8 mouse cellular contexts compared by ENCODE assay signal in genomic region chr7:19749389-19750216, GRCm38 (mm10). TPM values are rescaled to one million over a fixed set of nuclear protein-coding genes. Genes with fewer than 3 reads are reported as not detected.
DNase-seq lines count a peak whose midpoint lies in the region; ATAC-seq and TF ChIP-seq lines count a peak whose summit lies in the region.

No protein-coding gene starts in this region.

- peaks cover 0 to 1% of the 10 kb centered on the region in 2 experiments for H3K36me3 ChIP-seq in CH12.LX (replicated peaks in 1 of 2; ENCODE audit: control insufficient read depth in 1 of 2, insufficient read depth in 1 of 2, low read length in 1 of 2)
- no peaks in the 10 kb centered on the region for H3K36me3 ChIP-seq in forebrain, embryonic 11.5 days (ENCODE audit: control insufficient read depth, insufficient read depth, low read length)
- H3K36me3 ChIP-seq in heart, embryonic 16.5 days (ENCODE audit: control insufficient read depth, insufficient read depth): no peaks in the 10 kb centered on the region; the same call in 1 of the 2 replicates
- no peaks in the 10 kb centered on the region for H3K36me3 ChIP-seq in liver, embryonic 15.5 days (replicated peaks)
- H3K36me3 ChIP-seq in neural tube, embryonic 12.5 days: 0 out of 2 replicates have a peak, but pooled peaks cover under 1% of the 10 kb centered on the region

- TF ChIP-seq POLR2A in CH12.LX (IDR thresholded peaks at IDR 0.05; ENCODE audit: low read depth, low read length): peak; percentile 40; the same call in 1 of the 2 replicates

- H3K79me2 ChIP-seq in CH12.LX (replicated peaks; ENCODE audit: control insufficient read depth, extremely low read depth, insufficient read depth, poor library complexity, severe bottlenecking): no peaks in the 10 kb centered on the region

- no peak for TF ChIP-seq EP300 in CH12.LX (IDR thresholded peaks at IDR 0.05; ENCODE audit: low read length)

- H3K9me3 ChIP-seq in CH12.LX (replicated peaks; ENCODE audit: low read length): no peaks in the 10 kb centered on the region
- no peaks in the 10 kb centered on the region for H3K9me3 ChIP-seq in forebrain, embryonic 11.5 days (ENCODE audit: control insufficient read depth, low read length)
- H3K9me3 ChIP-seq in heart, embryonic 16.5 days (replicated peaks; ENCODE audit: control insufficient read depth, low read length): no peaks in the 10 kb centered on the region
- H3K9me3 ChIP-seq in liver, embryonic 15.5 days (replicated peaks): no peaks in the 10 kb centered on the region
- no peaks in the 10 kb centered on the region for H3K9me3 ChIP-seq in neural tube, embryonic 12.5 days

- dilution Hi-C loops in CH12.LX (cut with MboI; ENCODE audit: extremely low pct_ligation_motif_present, extremely low pct_unique_long_range_greater_than_20kb, low sequenced_read_pairs): no loop called here

- H3K4me2 ChIP-seq in CH12.LX (ENCODE audit: insufficient read depth, low read depth, poor library complexity, severe bottlenecking): peak overlapping the region; percentile 99
- H3K4me2 ChIP-seq in forebrain, embryonic 11.5 days (ENCODE audit: low read depth, low read length, severe bottlenecking): peak overlapping the region; percentile 90
- H3K4me2 ChIP-seq in heart, embryonic 16.5 days (ENCODE audit: low read depth, low read length): peak overlapping the region; percentile 85
- peak overlapping the region; percentile 97 for H3K4me2 ChIP-seq in liver, embryonic 15.5 days
- peak overlapping the region; percentile 86 for H3K4me2 ChIP-seq in neural tube, embryonic 12.5 days (replicated peaks)

- H3K27ac ChIP-seq in CH12.LX (ENCODE audit: insufficient read depth, low read depth): no peak overlapping the region
- H3K27ac ChIP-seq in forebrain, embryonic 11.5 days (ENCODE audit: low read depth, low read length): peak overlapping the region; percentile 51; the same call in 1 of the 2 replicates
- H3K27ac ChIP-seq in heart, embryonic 16.5 days (ENCODE audit: low read length): peak overlapping the region; percentile 93
- H3K27ac ChIP-seq in liver, embryonic 15.5 days (replicated peaks): peak overlapping the region; percentile 71
- H3K27ac ChIP-seq in neural tube, embryonic 12.5 days: peak overlapping the region; percentile 50

- H3K27me3 ChIP-seq in CH12.LX (replicated peaks): peaks cover 14% of the 10 kb centered on the region
- no peaks in the 10 kb centered on the region for H3K27me3 ChIP-seq in forebrain, embryonic 11.5 days (ENCODE audit: control insufficient read depth, insufficient read depth, low read length)
- H3K27me3 ChIP-seq in heart, embryonic 16.5 days (ENCODE audit: control insufficient read depth, insufficient read depth, low read length): no peaks in the 10 kb centered on the region
- H3K27me3 ChIP-seq in liver, embryonic 15.5 days: no peaks in the 10 kb centered on the region; the same call in 1 of the 2 replicates
- H3K27me3 ChIP-seq in neural tube, embryonic 12.5 days (replicated peaks): no peaks in the 10 kb centered on the region

- TF ChIP-seq RAD21 in CH12.LX (IDR thresholded peaks at IDR 0.05; ENCODE audit: low read depth, low read length): peak; percentile 59

- H3K4me3 ChIP-seq in CH12.LX (replicated peaks in 1 of 3; ENCODE audit: low read depth in 2 of 3, low read length in 2 of 3, poor library complexity in 1 of 3): peak overlapping the region; percentile 72 to 74 (median 73)
- H3K4me3 ChIP-seq in forebrain, embryonic 11.5 days (ENCODE audit: low read depth, low read length): peak overlapping the region; percentile 74
- peak overlapping the region; percentile 71 for H3K4me3 ChIP-seq in heart, embryonic 16.5 days (ENCODE audit: low read length)
- peak overlapping the region; percentile 68 for H3K4me3 ChIP-seq in liver, embryonic 15.5 days (replicated peaks)
- peak overlapping the region; percentile 84 for H3K4me3 ChIP-seq in neural tube, embryonic 12.5 days

- peaks cover 9 to 33% of the 10 kb centered on the region in 2 experiments for H3K4me1 ChIP-seq in CH12.LX (ENCODE audit: control insufficient read depth in 1 of 2, insufficient read depth in 2 of 2)
- peaks cover 10% of the 10 kb centered on the region for H3K4me1 ChIP-seq in forebrain, embryonic 11.5 days (replicated peaks; ENCODE audit: control insufficient read depth, insufficient read depth, low read length)
- peaks cover 62% of the 10 kb centered on the region for H3K4me1 ChIP-seq in heart, embryonic 16.5 days (ENCODE audit: control insufficient read depth, insufficient read depth, low read length)
- peaks cover 57% of the 10 kb centered on the region for H3K4me1 ChIP-seq in liver, embryonic 15.5 days (replicated peaks)
- H3K4me1 ChIP-seq in neural tube, embryonic 12.5 days: peaks cover 36% of the 10 kb centered on the region

- under 1% methylated on average over 46 of the region's 46 CpGs for WGBS in forebrain, embryonic 11.5 days
- under 1% methylated on average over 43 of the region's 46 CpGs for WGBS in heart, embryonic 16.5 days
- under 1% methylated on average over 46 of the region's 46 CpGs for WGBS in liver, embryonic 15.5 days (ENCODE audit: insufficient replicate concordance)
- under 1% methylated on average over 46 of the region's 46 CpGs for WGBS in neural tube, embryonic 12.5 days

- peak; percentile 96 for ATAC-seq in forebrain, embryonic 11.5 days (replicated peaks; ENCODE audit: low FRiP score)
- peak; percentile 91 for ATAC-seq in heart, embryonic 16.5 days (replicated peaks; ENCODE audit: extremely low read depth, insufficient read depth, low FRiP score)
- ATAC-seq in liver, embryonic 15.5 days (ENCODE audit: insufficient read depth): peak; percentile 92
- peak; percentile 96 for ATAC-seq in neural tube, embryonic 12.5 days (ENCODE audit: low FRiP score, low read depth)

- TF ChIP-seq CTCF in CH12.LX (conservative IDR thresholded peaks at IDR 0.05 in 1 of 2, IDR thresholded peaks at IDR 0.05 in 1 of 2; ENCODE audit: low read depth in 2 of 2, low read length in 2 of 2): peak; percentile 11 to 82; a peak in 2 of 4 replicates

- H3K9ac ChIP-seq in CH12.LX (ENCODE audit: insufficient read depth, low read depth): peak overlapping the region; percentile 77
- H3K9ac ChIP-seq in forebrain, embryonic 11.5 days (ENCODE audit: low read length): peak overlapping the region; percentile 86
- peak overlapping the region; percentile 87 for H3K9ac ChIP-seq in heart, embryonic 16.5 days (ENCODE audit: low read length)
- peak overlapping the region; percentile 68 for H3K9ac ChIP-seq in liver, embryonic 15.5 days
- peak overlapping the region; percentile 87 for H3K9ac ChIP-seq in neural tube, embryonic 12.5 days

- DNase-seq in CH12.LX (ENCODE audit: extremely low read depth): peak; percentile 98
- DNase-seq in c-Kit-positive CD71-positive TER-119-negative erythroid progenitor cells, embryonic 14.5 days (ENCODE audit: low read depth): peak; percentile 94
- peak; percentile 99 for DNase-seq in forebrain, embryonic 11.5 days (ENCODE audit: low spot score)
- DNase-seq in kidney, postnatal 36 days: peak; percentile 99
- peak; percentile 84 for DNase-seq in telencephalon, adult 2 months (ENCODE audit: low read depth, low spot score)

- in situ Hi-C loops in CH12.LX (cut with MboI; ENCODE audit: low pct_ligation_motif_present, low pct_unique_long_range_greater_than_20kb, low sequenced_read_pairs): loop anchor here (5.0 kb wide), 1 partner anchor 38 kb away; no protein-coding TSS in a partner anchor

RNA-seq across cellular contexts. Expression of gene Nectin2, which starts 0.7 kb away (rescaled TPM):
- 9.1 and 14.1 TPM in 2 replicates for total RNA-seq in CH12.LX (2012; rRNA removed)
- 3.0 and 3.4 TPM in 2 replicates for total RNA-seq in CH12.LX (2014; rRNA removed)
- 6.3 and 6.5 TPM in 2 replicates for polyA plus RNA-seq in CH12.LX (2012; ENCODE audit: insufficient read length, low read depth)
- 56.0 and 59.2 TPM in 2 replicates for polyA plus RNA-seq in forebrain, embryonic 11.5 days (2014; fragmentation: Nextera tagmentation; extraction: Ambion mirVana)
- polyA plus RNA-seq in heart, embryonic 16.5 days (2015; fragmentation: Nextera tagmentation; extraction: Ambion mirVana): 63.5 and 76.8 TPM in 2 replicates
- 15.2 and 19.5 TPM in 2 replicates for polyA plus RNA-seq in liver, embryonic 15.5 days (2015; fragmentation: Nextera tagmentation; extraction: Ambion mirVana)
- 63.5 and 64.4 TPM in 2 replicates for polyA plus RNA-seq in neural tube, embryonic 12.5 days (2016; fragmentation: Nextera tagmentation; extraction: Ambion mirVana)

RNA-seq across cellular contexts. Expression of gene Bcam, which starts 21.2 kb away (rescaled TPM):
- total RNA-seq in CH12.LX (2012; rRNA removed) (8.2 and 10.9 TPM in 2 replicates), CH12.LX (2014; rRNA removed) (2.4 and 3.0 TPM in 2 replicates)
- 4.8 and 5.3 TPM in 2 replicates for polyA plus RNA-seq in CH12.LX (2012; ENCODE audit: insufficient read length, low read depth)
- 17.6 and 21.5 TPM in 2 replicates for polyA plus RNA-seq in forebrain, embryonic 11.5 days (2014; fragmentation: Nextera tagmentation; extraction: Ambion mirVana)
- 413 and 444 TPM in 2 replicates for polyA plus RNA-seq in heart, embryonic 16.5 days (2015; fragmentation: Nextera tagmentation; extraction: Ambion mirVana)
- polyA plus RNA-seq in liver, embryonic 15.5 days (2015; fragmentation: Nextera tagmentation; extraction: Ambion mirVana): 10.3 and 11.3 TPM in 2 replicates
- 15.1 and 15.4 TPM in 2 replicates for polyA plus RNA-seq in neural tube, embryonic 12.5 days (2016; fragmentation: Nextera tagmentation; extraction: Ambion mirVana)

RNA-seq across cellular contexts. Expression of gene Tomm40, which starts 34.4 kb away (rescaled TPM):
- total RNA-seq in CH12.LX (2012; rRNA removed) (179 and 214 TPM in 2 replicates), CH12.LX (2014; rRNA removed) (115 TPM in 2 replicates)
- polyA plus RNA-seq in CH12.LX (2012; ENCODE audit: insufficient read length, low read depth): 197 and 221 TPM in 2 replicates
- polyA plus RNA-seq in forebrain, embryonic 11.5 days (2014; fragmentation: Nextera tagmentation; extraction: Ambion mirVana): 160 and 171 TPM in 2 replicates
- polyA plus RNA-seq in heart, embryonic 16.5 days (2015; fragmentation: Nextera tagmentation; extraction: Ambion mirVana): 146 and 158 TPM in 2 replicates
- 87.2 and 91.8 TPM in 2 replicates for polyA plus RNA-seq in liver, embryonic 15.5 days (2015; fragmentation: Nextera tagmentation; extraction: Ambion mirVana)
- 159 and 165 TPM in 2 replicates for polyA plus RNA-seq in neural tube, embryonic 12.5 days (2016; fragmentation: Nextera tagmentation; extraction: Ambion mirVana)

RNA-seq across cellular contexts. Expression of gene Cblc, which starts 47.0 kb away (rescaled TPM):
- 30.8 and 38.9 TPM in 2 replicates for total RNA-seq in CH12.LX (2012; rRNA removed)
- total RNA-seq in CH12.LX (2014; rRNA removed): 6.4 and 7.2 TPM in 2 replicates
- polyA plus RNA-seq in CH12.LX (2012; ENCODE audit: insufficient read length, low read depth): 12.7 and 13.4 TPM in 2 replicates
- polyA plus RNA-seq in forebrain, embryonic 11.5 days (2014; fragmentation: Nextera tagmentation; extraction: Ambion mirVana): 0.28 and 0.84 TPM in 2 replicates
- 1.2 and 2.0 TPM in 2 replicates for polyA plus RNA-seq in heart, embryonic 16.5 days (2015; fragmentation: Nextera tagmentation; extraction: Ambion mirVana)
- polyA plus RNA-seq in liver, embryonic 15.5 days (2015; fragmentation: Nextera tagmentation; extraction: Ambion mirVana): 3.5 and 3.8 TPM in 2 replicates
- polyA plus RNA-seq in neural tube, embryonic 12.5 days (2016; fragmentation: Nextera tagmentation; extraction: Ambion mirVana): 0.73 and 0.87 TPM in 2 replicates

RNA-seq across cellular contexts. Expression of gene Apoe, which starts 50.6 kb away (rescaled TPM):
- total RNA-seq in CH12.LX (2012; rRNA removed) (10.0 and 10.5 TPM in 2 replicates), CH12.LX (2014; rRNA removed) (6.2 and 6.4 TPM in 2 replicates)
- polyA plus RNA-seq in CH12.LX (2012; ENCODE audit: insufficient read length, low read depth): 16.7 and 21.4 TPM in 2 replicates
- 125 and 152 TPM in 2 replicates for polyA plus RNA-seq in forebrain, embryonic 11.5 days (2014; fragmentation: Nextera tagmentation; extraction: Ambion mirVana)
- polyA plus RNA-seq in heart, embryonic 16.5 days (2015; fragmentation: Nextera tagmentation; extraction: Ambion mirVana): 588 and 662 TPM in 2 replicates
- polyA plus RNA-seq in liver, embryonic 15.5 days (2015; fragmentation: Nextera tagmentation; extraction: Ambion mirVana): 2,704 and 3,478 TPM in 2 replicates
- 204 and 207 TPM in 2 replicates for polyA plus RNA-seq in neural tube, embryonic 12.5 days (2016; fragmentation: Nextera tagmentation; extraction: Ambion mirVana)

Comparison
In these comparisons a context has a peak if more than half of its experiments do, and no peak if none do; other contexts are left out.
1. RNA of gene Bcam, which starts 21.2 kb away (polyA plus RNA-seq): 413 to 444 TPM in heart, embryonic 16.5 days; 17.6 to 21.5 TPM in forebrain, embryonic 11.5 days, 15.1 to 15.4 TPM in neural tube, embryonic 12.5 days, 10.3 to 11.3 TPM in liver, embryonic 15.5 days and 4.8 to 5.3 TPM in CH12.LX; every median in the first group is over 10 times any median in the second.
2. Peak in every context shown above with its lines, with median percentiles within 50 percentile points of each other: DNase-seq, H3K4me2 ChIP-seq, H3K4me3 ChIP-seq, H3K9ac ChIP-seq and ATAC-seq.